Mouse (Mus musculus) inflammation-experienced regulatory T-cells (primary cell): Measurements from ENCODE around the gene Pabpc4. TPM values are rescaled to one million over a fixed set of nuclear protein-coding genes. Genes with fewer than 3 reads are reported as not detected.

Experiments used
- polyA plus RNA-seq, 2 experiments: library from polyadenylated mRNA; unstranded; fragments of 100-300 nt; shearing (Covaris generic); gene quantifications; one replicate each; pipeline ENCODE4 v1.2.1; 2017

Pabpc4 gene
- polyA plus RNA-seq = 10 to 100 TPM in 1 of 2 experiments, 1 to 10 TPM in 1; 9.5 to 12.5 TPM

DNA sequence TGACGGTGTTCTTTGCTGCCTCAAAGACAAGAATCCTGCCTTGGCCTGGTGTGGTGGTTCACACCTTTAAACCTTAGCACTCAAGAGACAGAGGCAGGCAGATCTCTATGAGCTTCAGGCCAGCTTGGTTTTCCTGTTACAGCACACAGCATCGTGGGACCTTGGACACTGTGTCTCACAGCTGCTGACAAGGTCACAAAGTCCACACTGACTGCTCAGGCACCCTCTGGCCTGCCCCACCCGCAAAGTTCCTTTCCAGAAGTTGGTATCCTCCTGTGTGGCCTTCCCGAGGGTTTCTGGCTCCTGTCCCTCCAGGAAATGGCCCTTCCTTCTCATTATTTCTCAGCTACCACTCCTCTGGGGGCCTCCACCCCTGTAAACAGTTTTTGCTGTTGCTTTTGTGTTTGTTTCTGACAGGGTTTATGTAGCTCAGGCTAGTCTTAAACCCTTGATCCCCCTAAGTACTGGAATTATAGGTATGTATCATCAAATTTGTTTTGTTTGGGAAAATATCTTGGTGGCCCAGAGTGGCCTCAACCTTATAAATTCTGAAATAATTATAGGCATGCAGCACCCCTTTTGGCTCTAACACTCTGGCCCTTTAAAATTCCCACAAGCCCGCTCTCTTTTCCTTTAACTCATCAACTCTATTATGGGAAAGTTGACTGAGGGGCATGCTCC lies at the start of gene Pabpc4:
Pabpc4 (plus strand) TSS at position 631 of the 681 bp plus-strand sequence.

GRCm38 (mm10) chr4:123233492-123234084 lies 28.6 kb upstream of the Pabpc4 start, which contains the start of gene Heyl:
Gene Heyl, plus strand, starts transcription at chr4:123233556.

GRCm38 (mm10) chr4:123323534-123323933 lies 61.4 kb downstream of the Pabpc4 start, which contains the start of gene Oxct2a:
Gene Oxct2a, minus strand, starts transcription at chr4:123323634.

GRCm38 (mm10) chr4:123342642-123343470 lies 80.7 kb downstream of the Pabpc4 start, which contains the start of gene Bmp8a:
Gene Bmp8a, minus strand, starts transcription at chr4:123343252.

Other genes starting within 250 kb of the Pabpc4 start
- 10 to 100 TPM; 20.3 to 25.8 TPM for gene Trit1, start 245.8 kb upstream of the Pabpc4 start, polyA plus RNA-seq
- gene Bmp8b, start 157.2 kb upstream of the Pabpc4 start, polyA plus RNA-seq = under 1 TPM; 0.08 to 0.16 TPM
- not detected for gene Oxct2b, start 146.1 kb upstream of the Pabpc4 start, polyA plus RNA-seq
- 100 to 1,000 TPM in 1 of 2 experiments, 10 to 100 TPM in 1; 82.9 to 100 TPM for gene Ppie, start 122.4 kb upstream of the Pabpc4 start, polyA plus RNA-seq
- gene Hpcal4, start 79.1 kb upstream of the Pabpc4 start, polyA plus RNA-seq = 1 to 10 TPM in 1 of 2 experiments, under 1 TPM in 1; 0.30 to 3.6 TPM
- gene Nt5c1a, start 60.8 kb upstream of the Pabpc4 start, polyA plus RNA-seq = under 1 TPM in 1 of 2 experiments, not detected in 1; 0.31 TPM
- gene Heyl, start 28.8 kb upstream of the Pabpc4 start, polyA plus RNA-seq = under 1 TPM in 1 of 2 experiments, not detected in 1; 0.29 TPM
- not detected for gene Oxct2a, start 61.3 kb downstream of the Pabpc4 start, polyA plus RNA-seq
- gene Bmp8a, start 80.9 kb downstream of the Pabpc4 start, polyA plus RNA-seq = not detected